Mouse (Mus musculus): ENCODE measurements around the gene Crispld2. TPM values are rescaled to one million over a fixed set of nuclear protein-coding genes. Genes with fewer than 3 reads are reported as not detected.

Gene Crispld2
- polyA plus RNA-seq, 1 experiment from 2014 or later: 1.7 TPM

DNA sequence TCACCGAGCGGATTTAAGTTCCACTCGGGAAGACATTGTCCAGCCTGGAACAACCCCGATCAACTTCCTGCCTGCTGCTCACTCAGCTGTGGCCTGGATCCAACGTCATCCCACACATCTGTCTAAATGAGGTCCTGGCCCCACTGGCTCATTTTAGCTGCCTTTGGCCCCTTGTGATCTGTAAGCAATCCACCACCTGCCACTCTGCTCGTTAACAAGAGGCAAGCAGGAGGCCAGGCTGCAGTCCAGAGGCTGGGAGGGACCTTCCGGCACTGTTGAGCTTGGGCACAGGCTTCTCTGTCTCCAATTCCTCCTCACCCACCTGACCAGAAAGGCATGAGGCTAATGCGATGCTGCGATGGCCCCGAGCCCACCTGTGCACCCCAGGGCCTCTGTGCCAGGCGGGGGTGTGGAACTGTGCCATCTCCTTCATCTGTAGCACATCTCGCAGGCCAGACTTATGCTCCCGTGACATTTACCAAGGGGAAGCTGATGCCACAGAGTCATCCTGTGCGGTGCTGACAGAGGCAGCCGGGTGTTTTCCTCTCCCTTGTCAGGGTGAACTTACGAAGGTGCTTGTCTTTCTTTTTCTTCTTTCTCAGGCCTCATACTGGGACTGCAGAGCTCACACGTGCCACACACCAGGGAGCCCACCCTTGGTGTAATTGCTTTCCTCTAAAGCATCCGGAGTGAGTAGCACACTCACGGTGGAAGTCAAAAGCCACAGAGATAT, 75.9 kb downstream of the Crispld2 start:
- H3K9ac ChIP-seq (ENCODE audit: low read depth, low read length): no peak overlapping the region
- WGBS (ENCODE audit: insufficient replicate concordance): 58% methylated on average over 19 of the region's 19 CpGs
- H3K36me3 ChIP-seq (ENCODE audit: control insufficient read depth, insufficient read depth, low read length): no peaks in the 10 kb centered on the region
- no peak overlapping the region for H3K4me3 ChIP-seq (ENCODE audit: low read depth, low read length)
- no peak for ATAC-seq (replicated peaks; ENCODE audit: insufficient number of reproducible peaks, low FRiP score, low TSS enrichment)
- H3K27ac ChIP-seq (ENCODE audit: low read depth, low read length): no peak overlapping the region
- H3K9me3 ChIP-seq (replicated peaks; ENCODE audit: control insufficient read depth, low read length): peaks cover 4% of the 10 kb centered on the region
- H3K4me1 ChIP-seq (ENCODE audit: control insufficient read depth, insufficient read depth, low read length): 0 out of 2 replicates have a peak, but pooled peaks cover 5% of the 10 kb centered on the region
- peaks cover 3% of the 10 kb centered on the region; the same call in 1 of the 2 replicates for H3K27me3 ChIP-seq (ENCODE audit: control insufficient read depth, insufficient read depth, low read length)
- no peak overlapping the region for H3K4me2 ChIP-seq

DNA sequence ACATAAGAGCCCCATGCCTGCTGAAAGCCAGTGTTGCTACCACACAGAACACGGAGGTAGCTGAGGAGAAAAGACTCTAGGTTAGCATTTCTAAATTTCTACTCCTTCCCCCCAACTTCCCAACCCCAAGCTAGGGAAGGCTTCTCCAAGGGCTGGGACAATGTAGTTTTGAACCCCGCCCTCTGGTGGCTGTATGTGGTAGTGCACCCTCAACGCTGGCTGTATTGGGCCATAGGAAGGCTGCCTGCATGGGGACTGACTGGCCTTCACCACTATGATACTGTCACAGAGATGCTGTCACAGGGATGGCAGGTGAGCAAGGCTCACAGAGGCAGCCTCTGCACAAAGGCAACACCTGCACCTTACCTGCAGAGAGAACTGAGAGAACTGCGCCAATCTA, 79.4 kb downstream of the Crispld2 start:
- no peak for ATAC-seq (replicated peaks; ENCODE audit: insufficient number of reproducible peaks, low FRiP score, low TSS enrichment)
- WGBS (ENCODE audit: insufficient replicate concordance): 26% methylated on average over 4 of the region's 4 CpGs

DNA sequence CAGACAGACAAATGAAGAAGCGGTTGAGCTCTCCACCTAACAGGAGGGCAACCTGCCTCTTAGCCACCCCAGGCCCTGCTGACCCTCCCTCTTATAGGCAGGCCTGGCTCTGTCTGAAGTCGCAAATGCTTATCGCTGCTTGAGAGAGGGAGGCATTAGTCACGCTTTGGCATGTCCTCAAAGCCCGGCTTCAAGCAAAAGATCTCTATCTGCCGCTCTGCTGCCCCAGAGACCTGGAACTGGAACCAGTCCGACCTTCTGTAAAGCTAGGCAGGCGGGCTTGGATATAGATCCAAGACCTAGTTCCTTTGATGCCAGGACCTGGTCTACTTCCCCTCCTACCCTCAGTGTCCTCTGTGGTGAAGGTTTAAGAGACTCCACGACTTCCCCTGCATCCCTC, 80.0 kb downstream of the Crispld2 start:
- no peak for ATAC-seq (replicated peaks; ENCODE audit: insufficient number of reproducible peaks, low FRiP score, low TSS enrichment)
- Histone ChIP-seq H3K27ac (ENCODE audit: low read depth, low read length) (no peak overlapping the region), H3K4me2 (no peak overlapping the region), H3K9ac (ENCODE audit: low read depth, low read length) (no peak overlapping the region), H3K4me3 (ENCODE audit: low read depth, low read length) (no peak overlapping the region), H3K27me3 (ENCODE audit: control insufficient read depth, insufficient read depth, low read length) (peaks cover 3% of the 10 kb centered on the region; the same call in 1 of the 2 replicates), H3K4me1 (ENCODE audit: control insufficient read depth, insufficient read depth, low read length) (0 out of 2 replicates have a peak, but pooled peaks cover 5% of the 10 kb centered on the region), H3K9me3 (replicated peaks; ENCODE audit: control insufficient read depth, low read length) (peaks cover 3% of the 10 kb centered on the region), H3K36me3 (ENCODE audit: control insufficient read depth, insufficient read depth, low read length) (no peaks in the 10 kb centered on the region)
- 59% methylated on average over 9 of the region's 9 CpGs for WGBS (ENCODE audit: insufficient replicate concordance)

More for the DNA sequence above, 79.4 kb downstream of the Crispld2 start:
- Histone ChIP-seq H3K4me3 (ENCODE audit: low read depth, low read length) (no peak overlapping the region), H3K27ac (ENCODE audit: low read depth, low read length) (no peak overlapping the region; the same call in 1 of the 2 replicates), H3K4me2 (no peak overlapping the region), H3K36me3 (ENCODE audit: control insufficient read depth, insufficient read depth, low read length) (no peaks in the 10 kb centered on the region), H3K4me1 (ENCODE audit: control insufficient read depth, insufficient read depth, low read length) (0 out of 2 replicates have a peak, but pooled peaks cover 5% of the 10 kb centered on the region), H3K9ac (ENCODE audit: low read depth, low read length) (no peak overlapping the region), H3K27me3 (ENCODE audit: control insufficient read depth, insufficient read depth, low read length) (peaks cover 5% of the 10 kb centered on the region), H3K9me3 (replicated peaks; ENCODE audit: control insufficient read depth, low read length) (peaks cover 4% of the 10 kb centered on the region)

DNA sequence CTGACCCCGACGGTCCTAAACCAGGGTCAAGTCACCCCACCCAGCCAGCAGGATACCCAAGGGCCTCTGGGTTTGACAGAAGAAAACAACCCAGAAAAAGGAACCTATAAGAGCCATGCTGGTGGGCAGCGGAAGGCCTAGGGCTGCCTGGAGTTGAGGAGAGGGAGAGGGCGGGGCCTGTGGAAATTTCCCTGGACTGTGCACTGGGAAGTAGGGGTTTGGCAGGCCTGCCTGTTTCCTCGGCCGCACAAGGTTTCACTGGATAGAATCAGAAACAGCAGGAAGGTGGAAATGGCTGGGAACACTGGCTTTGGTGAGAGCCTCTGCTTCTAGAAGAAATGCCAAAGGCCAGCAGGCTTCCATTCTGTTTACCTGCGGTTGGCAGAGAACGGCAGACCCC, 80.6 kb downstream of the Crispld2 start:
- Histone ChIP-seq H3K27ac (ENCODE audit: low read depth, low read length) (no peak overlapping the region), H3K4me3 (ENCODE audit: low read depth, low read length) (no peak overlapping the region), H3K27me3 (ENCODE audit: control insufficient read depth, insufficient read depth, low read length) (peaks cover 3% of the 10 kb centered on the region; the same call in 1 of the 2 replicates), H3K36me3 (ENCODE audit: control insufficient read depth, insufficient read depth, low read length) (no peaks in the 10 kb centered on the region), H3K4me1 (ENCODE audit: control insufficient read depth, insufficient read depth, low read length) (0 out of 2 replicates have a peak, but pooled peaks cover 5% of the 10 kb centered on the region), H3K4me2 (no peak overlapping the region), H3K9me3 (replicated peaks; ENCODE audit: control insufficient read depth, low read length) (no peaks in the 10 kb centered on the region), H3K9ac (ENCODE audit: low read depth, low read length) (no peak overlapping the region)
- WGBS (ENCODE audit: insufficient replicate concordance): 79% methylated on average over 8 of the region's 8 CpGs
- no peak for ATAC-seq (replicated peaks; ENCODE audit: insufficient number of reproducible peaks, low FRiP score, low TSS enrichment)

DNA sequence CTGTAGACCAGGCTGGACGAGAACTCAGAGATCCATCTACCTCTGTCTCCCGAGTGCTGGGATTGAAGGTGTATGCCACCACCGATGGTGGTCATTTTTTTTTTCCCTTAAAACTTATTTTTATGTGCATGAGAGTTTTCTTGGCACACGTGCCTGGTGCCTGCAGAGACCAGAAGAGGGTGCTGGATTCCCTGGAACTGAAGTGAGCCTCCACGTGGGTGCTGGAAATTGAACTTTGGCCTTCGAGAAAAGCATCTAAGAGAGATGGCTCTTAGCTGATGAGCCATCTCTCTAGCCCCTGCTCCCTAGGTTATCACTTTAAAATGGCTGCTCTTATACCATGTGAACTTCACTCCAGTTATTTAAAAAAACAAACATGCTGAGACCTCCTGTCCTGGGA, 82.3 kb downstream of the Crispld2 start:
- H3K9ac ChIP-seq (ENCODE audit: low read depth, low read length): no peak overlapping the region
- no peak for ATAC-seq (replicated peaks; ENCODE audit: insufficient number of reproducible peaks, low FRiP score, low TSS enrichment)
- H3K4me3 ChIP-seq (ENCODE audit: low read depth, low read length): no peak overlapping the region
- H3K4me1 ChIP-seq (ENCODE audit: control insufficient read depth, insufficient read depth, low read length): 0 out of 2 replicates have a peak, but pooled peaks cover 5% of the 10 kb centered on the region
- H3K27ac ChIP-seq (ENCODE audit: low read depth, low read length): no peak overlapping the region
- 71% methylated on average over 6 of the region's 6 CpGs for WGBS (ENCODE audit: insufficient replicate concordance)
- no peaks in the 10 kb centered on the region for H3K9me3 ChIP-seq (replicated peaks; ENCODE audit: control insufficient read depth, low read length)
- H3K4me2 ChIP-seq: no peak overlapping the region
- H3K27me3 ChIP-seq (ENCODE audit: control insufficient read depth, insufficient read depth, low read length): peaks cover 3% of the 10 kb centered on the region; the same call in 1 of the 2 replicates
- no peaks in the 10 kb centered on the region for H3K36me3 ChIP-seq (ENCODE audit: control insufficient read depth, insufficient read depth, low read length)

DNA sequence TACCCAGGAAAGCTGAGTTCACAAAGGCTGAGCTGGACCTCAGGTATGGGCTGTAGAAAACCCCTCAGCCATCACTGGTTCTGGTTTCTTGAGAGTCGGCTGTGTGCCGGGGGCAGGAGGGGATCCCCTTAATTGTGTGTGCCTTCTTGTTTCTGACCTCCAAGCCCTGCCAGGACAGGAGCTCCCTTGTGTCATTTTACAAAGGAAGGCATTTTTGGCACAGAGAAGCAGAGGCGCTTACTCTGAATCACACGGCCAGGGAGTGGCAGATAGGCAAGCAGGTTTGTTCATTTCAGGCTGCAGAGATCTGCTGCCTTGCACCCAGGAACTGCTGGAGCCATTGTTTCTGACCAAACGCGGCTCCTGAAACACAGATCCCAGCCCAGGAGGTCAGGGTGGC, 83.1 kb downstream of the Crispld2 start:
- no peaks in the 10 kb centered on the region for H3K36me3 ChIP-seq (ENCODE audit: control insufficient read depth, insufficient read depth, low read length)
- 69% methylated on average over 6 of the region's 6 CpGs for WGBS (ENCODE audit: insufficient replicate concordance)
- no peaks in the 10 kb centered on the region for H3K9me3 ChIP-seq (replicated peaks; ENCODE audit: control insufficient read depth, low read length)
- H3K4me3 ChIP-seq (ENCODE audit: low read depth, low read length): no peak overlapping the region
- no peak overlapping the region for H3K27ac ChIP-seq (ENCODE audit: low read depth, low read length)
- no peak overlapping the region for H3K9ac ChIP-seq (ENCODE audit: low read depth, low read length)
- ATAC-seq (replicated peaks; ENCODE audit: insufficient number of reproducible peaks, low FRiP score, low TSS enrichment): no peak
- H3K27me3 ChIP-seq (ENCODE audit: control insufficient read depth, insufficient read depth, low read length): peaks cover 3% of the 10 kb centered on the region; the same call in 1 of the 2 replicates
- H3K4me1 ChIP-seq (ENCODE audit: control insufficient read depth, insufficient read depth, low read length): 0 out of 2 replicates have a peak, but pooled peaks cover 5% of the 10 kb centered on the region
- H3K4me2 ChIP-seq: no peak overlapping the region

DNA sequence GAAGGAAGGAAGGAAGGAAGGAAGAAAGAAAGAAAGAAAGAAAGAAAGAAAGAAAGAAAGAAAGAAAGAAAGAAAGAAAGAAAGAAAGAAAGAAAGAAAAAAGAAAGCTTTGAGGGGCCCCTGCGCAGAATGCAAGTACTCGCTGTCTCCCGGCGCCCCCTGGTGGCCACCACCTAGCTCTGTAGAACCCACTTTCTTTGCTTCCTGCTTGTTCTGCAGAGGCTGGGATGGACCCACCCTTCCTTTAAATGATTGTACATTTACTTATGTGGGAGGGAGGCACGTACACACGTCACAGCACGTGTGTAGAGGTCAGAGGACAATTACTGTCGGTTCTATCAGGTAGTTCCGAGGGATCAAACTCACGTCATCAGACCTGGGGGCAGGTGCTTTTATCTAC, 85.8 kb downstream of the Crispld2 start:
- peaks cover 3% of the 10 kb centered on the region; the same call in 1 of the 2 replicates for H3K27me3 ChIP-seq (ENCODE audit: control insufficient read depth, insufficient read depth, low read length)
- no peak overlapping the region for H3K27ac ChIP-seq (ENCODE audit: low read depth, low read length)
- H3K36me3 ChIP-seq (ENCODE audit: control insufficient read depth, insufficient read depth, low read length): peaks cover 8% of the 10 kb centered on the region
- H3K9me3 ChIP-seq (replicated peaks; ENCODE audit: control insufficient read depth, low read length): no peaks in the 10 kb centered on the region
- H3K4me3 ChIP-seq (ENCODE audit: low read depth, low read length): no peak overlapping the region
- no peak overlapping the region for H3K4me2 ChIP-seq
- H3K4me1 ChIP-seq (ENCODE audit: control insufficient read depth, insufficient read depth, low read length): no peaks in the 10 kb centered on the region
- no peak for ATAC-seq (replicated peaks; ENCODE audit: insufficient number of reproducible peaks, low FRiP score, low TSS enrichment)
- WGBS (ENCODE audit: insufficient replicate concordance): 17% methylated on average over 10 of the region's 10 CpGs
- H3K9ac ChIP-seq (ENCODE audit: low read depth, low read length): no peak overlapping the region

DNA sequence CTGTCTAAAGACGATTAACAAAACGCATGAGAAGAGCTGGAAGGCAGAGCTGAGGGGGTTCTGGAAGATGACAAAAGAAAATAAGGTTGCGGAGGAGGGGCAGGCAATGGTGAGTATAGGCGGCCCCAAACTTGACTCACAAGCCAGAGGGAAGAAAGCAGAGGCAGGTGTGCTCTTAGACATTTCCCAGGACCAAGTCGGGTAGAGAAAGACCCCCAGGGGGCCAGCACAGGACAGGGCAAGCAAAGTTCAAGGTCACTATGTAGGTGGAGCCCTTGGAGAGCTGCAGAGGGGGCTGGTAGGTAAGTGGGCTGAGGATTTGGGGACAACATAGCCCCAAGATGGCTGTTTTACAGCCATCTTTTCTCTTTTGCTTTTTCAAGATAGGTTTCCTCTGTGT, 87.1 kb downstream of the Crispld2 start:
- H3K27ac ChIP-seq (ENCODE audit: low read depth, low read length): no peak overlapping the region

More for the DNA sequence above, 87.1 kb downstream of the Crispld2 start:
- Histone ChIP-seq H3K4me1 (ENCODE audit: control insufficient read depth, insufficient read depth, low read length) (no peaks in the 10 kb centered on the region), H3K27me3 (ENCODE audit: control insufficient read depth, insufficient read depth, low read length) (no peaks in the 10 kb centered on the region; the same call in 1 of the 2 replicates), H3K36me3 (ENCODE audit: control insufficient read depth, insufficient read depth, low read length) (peaks cover 8% of the 10 kb centered on the region), H3K4me2 (no peak overlapping the region), H3K9me3 (replicated peaks; ENCODE audit: control insufficient read depth, low read length) (no peaks in the 10 kb centered on the region), H3K9ac (ENCODE audit: low read depth, low read length) (no peak overlapping the region), H3K4me3 (ENCODE audit: low read depth, low read length) (no peak overlapping the region)
- 56% methylated on average over 5 of the region's 5 CpGs for whole genome bisulfite sequencing (ENCODE audit: insufficient replicate concordance)
- ATAC-seq (replicated peaks; ENCODE audit: insufficient number of reproducible peaks, low FRiP score, low TSS enrichment): no peak
